31 mouse cellular contexts compared by ENCODE assay signal in the genomic region with DNA sequence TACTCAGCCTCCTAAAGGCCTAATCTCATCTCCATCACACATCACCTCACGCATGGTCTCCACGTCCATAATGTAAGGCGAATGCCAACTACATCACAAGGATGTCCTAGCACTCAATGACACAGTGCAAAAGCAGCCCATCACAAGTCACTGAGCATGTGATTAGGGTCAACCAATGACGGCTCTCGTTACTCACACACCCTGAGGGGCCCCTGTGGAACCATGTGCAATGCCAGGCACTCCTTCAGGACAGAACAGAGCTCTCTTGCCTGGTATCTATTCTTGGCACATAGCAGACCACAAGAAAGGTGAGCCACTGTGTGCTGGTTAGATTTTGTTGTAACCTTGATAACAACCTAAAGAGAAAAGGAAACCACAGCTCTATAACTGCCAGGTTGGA.
DNase-seq lines count a peak whose midpoint lies in the region; ATAC-seq lines count a peak whose summit lies in the region.
"Had no signal": no experiment of that assay in that cellular context is flagged by ENCODE, and none has a peak within 500 bp of the region (broad histone marks: within the 10 kb centered on the region; RNA-seq: fewer than 3 reads in every experiment).

No protein-coding gene starts in this region.

- no peaks in the 10 kb centered on the region; the same call in 1 of the 2 replicates for H3K36me3 ChIP-seq in embryonic facial prominence, embryonic 11.5 days (replicated peaks; ENCODE audit: control insufficient read depth, insufficient read depth, low read depth, low read length)
- H3K36me3 ChIP-seq in embryonic facial prominence, embryonic 10.5 days (replicated peaks), result peaks cover 25% of the 10 kb centered on the region
- H3K36me3 ChIP-seq in midbrain, embryonic 12.5 days, result peaks cover 6% of the 10 kb centered on the region
- peaks cover 21% of the 10 kb centered on the region for H3K36me3 ChIP-seq in midbrain, embryonic 10.5 days
- no peaks in the 10 kb centered on the region for H3K36me3 ChIP-seq in limb, embryonic 10.5 days
- H3K36me3 ChIP-seq: G1E had no signal

- no peak for DNase-seq in embryonic facial prominence, embryonic 11.5 days (ENCODE audit: low spot score)
- DNase-seq in embryonic facial prominence, embryonic 10.5 days (ENCODE audit: low spot score), result no peak
- DNase-seq in midbrain, embryonic 10.5 days (ENCODE audit: low spot score), result no peak
- no peak for DNase-seq in limb, embryonic 10.5 days (ENCODE audit: low spot score)
- DNase-seq in layer of hippocampus, adult 9-11 months, result no peak
- DNase-seq: adrenal gland, postnatal 25 days; cerebellum, adult 11-12 months; cerebellum, postnatal 10 days; gastrocnemius, adult 2 months; gastrocnemius, postnatal 36 days; heart, adult 18-20 months; heart, postnatal 10 days; kidney, adult 18-20 months; kidney, postnatal 36 days; layer of hippocampus, postnatal 36 days; lung, embryonic 14.5 days; lung, postnatal 14 days; retina, postnatal 1 day; right cerebral cortex, postnatal 14 days had no signal

- H3K9me3 ChIP-seq in embryonic facial prominence, embryonic 11.5 days (replicated peaks; ENCODE audit: control insufficient read depth, low read length), result no peaks in the 10 kb centered on the region
- H3K9me3 ChIP-seq in embryonic facial prominence, embryonic 10.5 days, result no peaks in the 10 kb centered on the region
- H3K9me3 ChIP-seq in midbrain, embryonic 12.5 days, result no peaks in the 10 kb centered on the region
- no peaks in the 10 kb centered on the region for H3K9me3 ChIP-seq in midbrain, embryonic 10.5 days (replicated peaks)
- H3K9me3 ChIP-seq in limb, embryonic 10.5 days (replicated peaks), result no peaks in the 10 kb centered on the region
- H3K9me3 ChIP-seq: forebrain, embryonic 10.5 days; forebrain, embryonic 15.5 days; G1E; heart, embryonic 12.5 days; hindbrain, embryonic 15.5 days; kidney, embryonic 15.5 days; midbrain, embryonic 15.5 days; neural tube, embryonic 15.5 days had no signal

- H3K4me1 ChIP-seq in embryonic facial prominence, embryonic 11.5 days (ENCODE audit: control insufficient read depth, insufficient read depth, low read length), result no peaks in the 10 kb centered on the region
- no peaks in the 10 kb centered on the region for H3K4me1 ChIP-seq in embryonic facial prominence, embryonic 10.5 days
- H3K4me1 ChIP-seq in midbrain, embryonic 12.5 days, result no peaks in the 10 kb centered on the region
- H3K4me1 ChIP-seq in midbrain, embryonic 10.5 days, result no peaks in the 10 kb centered on the region
- H3K4me1 ChIP-seq in limb, embryonic 10.5 days, result no peaks in the 10 kb centered on the region
- H3K4me1 ChIP-seq: forebrain, embryonic 10.5 days; forebrain, embryonic 15.5 days; hindbrain, embryonic 15.5 days; kidney, embryonic 15.5 days; midbrain, embryonic 15.5 days; neural tube, embryonic 15.5 days had no signal

- H3K9ac ChIP-seq in embryonic facial prominence, embryonic 11.5 days (replicated peaks; ENCODE audit: low read length), result no peak overlapping the region
- no peak overlapping the region for H3K9ac ChIP-seq in midbrain, embryonic 12.5 days (replicated peaks)
- H3K9ac ChIP-seq: forebrain, embryonic 15.5 days; heart, embryonic 12.5 days; hindbrain, embryonic 15.5 days; kidney, embryonic 15.5 days; lung, embryonic 14.5 days; midbrain, embryonic 15.5 days; neural tube, embryonic 15.5 days had no signal

- no peak overlapping the region for H3K4me3 ChIP-seq in embryonic facial prominence, embryonic 11.5 days (ENCODE audit: low read depth, low read length)
- H3K4me3 ChIP-seq in embryonic facial prominence, embryonic 10.5 days, result no peak overlapping the region
- no peak overlapping the region for H3K4me3 ChIP-seq in midbrain, embryonic 12.5 days
- no peak overlapping the region for H3K4me3 ChIP-seq in midbrain, embryonic 10.5 days
- no peak overlapping the region for H3K4me3 ChIP-seq in limb, embryonic 10.5 days
- H3K4me3 ChIP-seq: forebrain, embryonic 10.5 days; forebrain, embryonic 15.5 days; gastrocnemius, adult 2 months; heart, embryonic 12.5 days; hindbrain, embryonic 15.5 days; kidney, embryonic 15.5 days; midbrain, embryonic 15.5 days; neural tube, embryonic 15.5 days had no signal

- H3K27me3 ChIP-seq in embryonic facial prominence, embryonic 11.5 days (ENCODE audit: control insufficient read depth, insufficient read depth, low read length), result no peaks in the 10 kb centered on the region
- no peaks in the 10 kb centered on the region for H3K27me3 ChIP-seq in embryonic facial prominence, embryonic 10.5 days (replicated peaks; ENCODE audit: low read depth, poor library complexity, severe bottlenecking)
- H3K27me3 ChIP-seq in midbrain, embryonic 12.5 days, result no peaks in the 10 kb centered on the region
- H3K27me3 ChIP-seq in midbrain, embryonic 10.5 days (ENCODE audit: low read depth, poor library complexity, severe bottlenecking), result no peaks in the 10 kb centered on the region
- H3K27me3 ChIP-seq in limb, embryonic 10.5 days (ENCODE audit: low read depth, poor library complexity, severe bottlenecking), result no peaks in the 10 kb centered on the region
- H3K27me3 ChIP-seq: forebrain, embryonic 15.5 days; heart, embryonic 12.5 days; hindbrain, embryonic 15.5 days; kidney, embryonic 15.5 days; midbrain, embryonic 15.5 days; neural tube, embryonic 15.5 days; Patski had no signal

- no peak overlapping the region for H3K4me2 ChIP-seq in embryonic facial prominence, embryonic 11.5 days (ENCODE audit: low read depth, low read length)
- no peak overlapping the region for H3K4me2 ChIP-seq in midbrain, embryonic 12.5 days (replicated peaks)
- H3K4me2 ChIP-seq: forebrain, embryonic 15.5 days; heart, embryonic 12.5 days; hindbrain, embryonic 15.5 days; kidney, embryonic 15.5 days; lung, embryonic 14.5 days; midbrain, embryonic 15.5 days; neural tube, embryonic 15.5 days had no signal

- 93% methylated on average over 5 of the region's 5 CpGs for WGBS in embryonic facial prominence, embryonic 11.5 days
- 94% methylated on average over 5 of the region's 5 CpGs for WGBS in embryonic facial prominence, embryonic 10.5 days
- WGBS in midbrain, embryonic 12.5 days, result 93% methylated on average over 5 of the region's 5 CpGs
- 95% methylated on average over 5 of the region's 5 CpGs for WGBS in midbrain, embryonic 10.5 days
- WGBS in limb, embryonic 10.5 days, result 97% methylated on average over 5 of the region's 5 CpGs

- no peak overlapping the region for H3K27ac ChIP-seq in embryonic facial prominence, embryonic 11.5 days (replicated peaks; ENCODE audit: low read depth, low read length)
- H3K27ac ChIP-seq in embryonic facial prominence, embryonic 10.5 days (replicated peaks), result no peak overlapping the region
- no peak overlapping the region for H3K27ac ChIP-seq in midbrain, embryonic 12.5 days (replicated peaks)
- no peak overlapping the region for H3K27ac ChIP-seq in midbrain, embryonic 10.5 days (replicated peaks)
- no peak overlapping the region for H3K27ac ChIP-seq in limb, embryonic 10.5 days
- H3K27ac ChIP-seq: forebrain, embryonic 10.5 days; forebrain, embryonic 15.5 days; gastrocnemius, adult 2 months; hindbrain, embryonic 15.5 days; kidney, embryonic 15.5 days; midbrain, embryonic 15.5 days; neural tube, embryonic 15.5 days had no signal

- 0 out of 2 replicates have a peak, but pooled peaks have one; percentile 17 for ATAC-seq in embryonic facial prominence, embryonic 11.5 days (replicated peaks; ENCODE audit: insufficient number of reproducible peaks, low FRiP score, low TSS enrichment, low read depth)
- 0 out of 2 replicates have a peak, but pooled peaks have one; percentile 30 for ATAC-seq in midbrain, embryonic 12.5 days (ENCODE audit: low FRiP score, low read depth)
- ATAC-seq in erythroblast, adult 5-6 weeks (replicated peaks; ENCODE audit: low FRiP score, poor library complexity, severe bottlenecking), result 0 out of 2 replicates have a peak, but pooled peaks have one; percentile 28
- ATAC-seq in megakaryocyte-erythroid progenitor cell, adult 5-6 weeks (replicated peaks; ENCODE audit: low FRiP score, low TSS enrichment, poor library complexity, severe bottlenecking), result peak; percentile 90
- ATAC-seq: forebrain, embryonic 15.5 days; midbrain, embryonic 15.5 days; Patski had no signal

Comparison
In these comparisons a context has a peak if more than half of its experiments do, and no peak if none do; other contexts are left out.
1. ATAC-seq: peak in every context shown above with its lines; median percentile 90 in megakaryocyte-erythroid progenitor cell, adult 5-6 weeks; 30 in midbrain, embryonic 12.5 days; 28 in erythroblast, adult 5-6 weeks; 17 in embryonic facial prominence, embryonic 11.5 days.